Mouse (Mus musculus) heart, postnatal 10 days (tissue): ENCODE data around the gene Tex14. TPM values are rescaled to one million over a fixed set of nuclear protein-coding genes. Genes with fewer than 3 reads are reported as not detected.

ENCODE experiments used
- total RNA-seq, 2 experiments: library from RNA; stranded (reverse); gene quantifications; 2 replicates each; pipeline ENCODE4 v1.2.3; 2021

Tex14 gene
- total RNA-seq, 2 experiments from 2014 or later: 0.10 to 0.47 TPM

Other genes with a start within 250 kb of the Tex14 start
- 10 to 100 TPM; 12.7 to 13.7 TPM for gene Ppm1e, start 46.0 kb upstream of the Tex14 start, total RNA-seq
- 1 to 10 TPM; 3.7 to 4.4 TPM for gene Rad51c, start 111 bp upstream of the Tex14 start, total RNA-seq
- gene Gm11492, start 161.6 kb downstream of the Tex14 start, total RNA-seq: not detected
- 10 to 100 TPM; 89.3 to 99.0 TPM for gene Sept4, start 163.8 kb downstream of the Tex14 start, total RNA-seq
- gene Mtmr4, start 187.1 kb downstream of the Tex14 start, total RNA-seq: 10 to 100 TPM; 14.5 to 15.1 TPM
- under 1 TPM; 0.05 to 0.14 TPM for gene Hsf5, start 212.1 kb downstream of the Tex14 start, total RNA-seq